Mouse (Mus musculus): ENCODE data around the gene Gm13420. TPM values are rescaled to one million over a fixed set of nuclear protein-coding genes. Genes with fewer than 3 reads are reported as not detected.
"Not testable (repeated sequence)": the region's sequence is repeated elsewhere in the genome, so short reads cannot be mapped to it uniquely, and the experiment has no call there.

Gene Gm13420
- under 1 TPM in 1 of 2 experiments, not detected in 1; 0.30 TPM for polyA plus RNA-seq (2017; shearing (Covaris generic))

GRCm38 (mm10) chr2:29751497-29751896 lies at the start of gene Gm13420:
Gene Gm13420, minus strand, starts transcription at chr2:29751685.
- ATAC-seq = no peak

- no peak for ATAC-seq
Observed at GRCm38 (mm10) chr2:29792772-29793487, 41.4 kb upstream of the Gm13420 start.

- ATAC-seq = peak; percentile 80
Observed at GRCm38 (mm10) chr2:29787937-29788681, 36.6 kb upstream of the Gm13420 start, which contains the start of gene Trub2. Gene Trub2, minus strand, starts transcription at chr2:29788502.

GRCm38 (mm10) chr2:29787104-29787917 lies 35.8 kb upstream of the Gm13420 start, which contains the start of gene Coq4:
Gene Coq4, plus strand, starts transcription at chr2:29787493.
- peak; percentile 92 for ATAC-seq

GRCm38 (mm10) chr2:29784290-29784689 lies 32.8 kb upstream of the Gm13420 start:
- no peak for ATAC-seq

GRCm38 (mm10) chr2:29781256-29781655 lies 29.8 kb upstream of the Gm13420 start:
- not testable (repeated sequence) for ATAC-seq

- no peak for ATAC-seq
Observed at GRCm38 (mm10) chr2:29773323-29773722, 21.8 kb upstream of the Gm13420 start.

- ATAC-seq = no peak
Observed at GRCm38 (mm10) chr2:29771611-29772461, 20.4 kb upstream of the Gm13420 start.

- no peak for ATAC-seq
Observed at GRCm38 (mm10) chr2:29770162-29770561, 18.7 kb upstream of the Gm13420 start.

GRCm38 (mm10) chr2:29768901-29769300 lies 17.4 kb upstream of the Gm13420 start:
- no peak for ATAC-seq

GRCm38 (mm10) chr2:29767976-29768709 lies 16.7 kb upstream of the Gm13420 start:
- no peak for ATAC-seq

- ATAC-seq = peak; percentile 37
Observed at GRCm38 (mm10) chr2:29764831-29765230, 13.3 kb upstream of the Gm13420 start.

- no peak for ATAC-seq
Observed at GRCm38 (mm10) chr2:29755693-29756092, 4.2 kb upstream of the Gm13420 start.

GRCm38 (mm10) chr2:29752397-29752796 lies 912 bp upstream of the Gm13420 start:
- no peak for ATAC-seq

GRCm38 (mm10) chr2:29748499-29748898 lies 3.0 kb downstream of the Gm13420 start:
- no peak for ATAC-seq

- no peak for ATAC-seq
Observed at GRCm38 (mm10) chr2:29747852-29748251, 3.6 kb downstream of the Gm13420 start.

GRCm38 (mm10) chr2:29747188-29747782 lies 4.2 kb downstream of the Gm13420 start:
- no peak for ATAC-seq

- ATAC-seq = no peak
Observed at GRCm38 (mm10) chr2:29744256-29744655, 7.2 kb downstream of the Gm13420 start.

- ATAC-seq = no peak
Observed at GRCm38 (mm10) chr2:29741207-29741606, 10.3 kb downstream of the Gm13420 start.

- no peak for ATAC-seq
Observed at GRCm38 (mm10) chr2:29739368-29739767, 12.1 kb downstream of the Gm13420 start.

- ATAC-seq = no peak
Observed at GRCm38 (mm10) chr2:29738799-29739198, 12.7 kb downstream of the Gm13420 start.
